Mouse (Mus musculus) layer of hippocampus, adult 11-12 months (tissue): ENCODE data around the gene Retreg3.

Experiments
- DNase-seq: peaks from one replicate; pipeline ENCODE4 v3.0.0; 2022; ENCODE audit warnings: low spot score

Retreg3 gene

GRCm38 (mm10) chr11:101115564-101115963, 4.1 kb downstream of the Retreg3 start:
- no peak for DNase-seq

GRCm38 (mm10) chr11:101112186-101112585, 7.5 kb downstream of the Retreg3 start:
- DNase-seq: no peak

- DNase-seq: no peak
Observed at GRCm38 (mm10) chr11:101111178-101111577, 8.5 kb downstream of the Retreg3 start.

GRCm38 (mm10) chr11:101110708-101111107, 9.0 kb downstream of the Retreg3 start:
- DNase-seq: no peak

GRCm38 (mm10) chr11:101109351-101109750, 10.3 kb downstream of the Retreg3 start:
- DNase-seq: no peak

GRCm38 (mm10) chr11:101103011-101103410, 16.7 kb downstream of the Retreg3 start:
- DNase-seq: no peak

GRCm38 (mm10) chr11:101098231-101098630, 21.5 kb downstream of the Retreg3 start:
- DNase-seq: no peak

- peak; percentile 94 for DNase-seq
Observed at GRCm38 (mm10) chr11:101095314-101096024, 24.2 kb downstream of the Retreg3 start, which contains the start of gene Psmc3ip. Gene Psmc3ip, minus strand, starts transcription at chr11:101095436.

GRCm38 (mm10) chr11:101094930-101095313, 24.8 kb downstream of the Retreg3 start:
- peak; percentile 41 for DNase-seq

- no peak for DNase-seq
Observed at GRCm38 (mm10) chr11:101089931-101090330, 29.8 kb downstream of the Retreg3 start.

- no peak for DNase-seq
Observed at GRCm38 (mm10) chr11:101087682-101088055, 32.0 kb downstream of the Retreg3 start.

- DNase-seq: peak; percentile 93
Observed at GRCm38 (mm10) chr11:101086756-101087681, 32.7 kb downstream of the Retreg3 start, which contains the start of gene Mlx. Gene Mlx, plus strand, starts transcription at chr11:101087277.

GRCm38 (mm10) chr11:101086323-101086674, 33.4 kb downstream of the Retreg3 start:
- no peak for DNase-seq

GRCm38 (mm10) chr11:101085617-101086322, 33.9 kb downstream of the Retreg3 start:
- DNase-seq: no peak

GRCm38 (mm10) chr11:101084811-101085210, 34.9 kb downstream of the Retreg3 start:
- no peak for DNase-seq

GRCm38 (mm10) chr11:101084246-101084645, 35.4 kb downstream of the Retreg3 start:
- DNase-seq: no peak

GRCm38 (mm10) chr11:101083083-101083697, 36.5 kb downstream of the Retreg3 start:
- no peak for DNase-seq

- peak; percentile 88 for DNase-seq
Observed at GRCm38 (mm10) chr11:101082208-101083082, 37.2 kb downstream of the Retreg3 start, which contains the start of gene Coasy. Gene Coasy, plus strand, starts transcription at chr11:101082565.

- no peak for DNase-seq
Observed at GRCm38 (mm10) chr11:101081659-101082058, 38.0 kb downstream of the Retreg3 start.

- DNase-seq: no peak
Observed at GRCm38 (mm10) chr11:101080421-101080820, 39.3 kb downstream of the Retreg3 start.

- DNase-seq: no peak
Observed at GRCm38 (mm10) chr11:101079746-101080145, 39.9 kb downstream of the Retreg3 start.
